Mouse (Mus musculus) thymus, postnatal 0 days (tissue): ENCODE results near the gene Pjvk. TPM values are rescaled to one million over a fixed set of nuclear protein-coding genes. Genes with fewer than 3 reads are reported as not detected.

Experiments used
- polyA plus RNA-seq: library from polyadenylated mRNA; unstranded; fragments of >200 nt; fragmentation: Nextera tagmentation; extraction: Ambion mirVana; gene quantifications from 2 replicates; pipeline ENCODE4 v1.2.1, GENCODE M21; 2015

Pjvk gene
- polyA plus RNA-seq, 1 experiment from 2014 or later = 0.12 TPM

Other genes with a start within 250 kb of the Pjvk start
- 10.1 and 10.8 TPM in 2 replicates for gene Osbpl6, start 242.0 kb upstream of the Pjvk start, polyA plus RNA-seq
- 15.4 and 18.6 TPM in 2 replicates for gene Prkra, start 461 bp upstream of the Pjvk start, polyA plus RNA-seq
- 14.2 and 14.4 TPM in 2 replicates for gene Fkbp7, start 24.6 kb downstream of the Pjvk start, polyA plus RNA-seq
- 10.2 and 11.0 TPM in 2 replicates for gene Plekha3, start 26.8 kb downstream of the Pjvk start, polyA plus RNA-seq